Mouse (Mus musculus) cerebral cortex, adult 2 months (tissue): ENCODE data around the gene Nos1ap.

Experiments used
- WGBS: fragments of 180-500 bp; shearing (Covaris S2); methylation state at CpG from one replicate; pipeline ENCODE4 v1.1.7; 2018; 5-methylcytosine and 5-hydroxymethylcytosine counted together

Gene Nos1ap

GRCm38 (mm10) chr1:170415395-170415794 is 174.3 kb downstream of the Nos1ap start:
- 70% methylated on average over 3 of the region's 3 CpGs for WGBS

GRCm38 (mm10) chr1:170410402-170411191 is 179.1 kb downstream of the Nos1ap start:
- 54% methylated on average over 8 of the region's 8 CpGs for WGBS

GRCm38 (mm10) chr1:170409091-170409490 is 180.6 kb downstream of the Nos1ap start:
- 18% methylated on average over 4 of the region's 4 CpGs for WGBS

GRCm38 (mm10) chr1:170406921-170407320 is 182.7 kb downstream of the Nos1ap start:
- 81% methylated on average over 8 of the region's 8 CpGs for WGBS

GRCm38 (mm10) chr1:170405152-170405551 is 184.5 kb downstream of the Nos1ap start:
- 63% methylated on average over 2 of the region's 2 CpGs for WGBS

- WGBS, result 43% methylated on average over 4 of the region's 4 CpGs
Observed at GRCm38 (mm10) chr1:170402682-170403081, 187.0 kb downstream of the Nos1ap start.

GRCm38 (mm10) chr1:170398866-170399265 is 190.8 kb downstream of the Nos1ap start:
- 95% methylated on average over 4 of the region's 4 CpGs for WGBS

GRCm38 (mm10) chr1:170395101-170395500 is 194.6 kb downstream of the Nos1ap start:
- 59% methylated on average over 2 of the region's 2 CpGs for WGBS

- 48% methylated on average over 1 of the region's 1 CpGs for WGBS
Observed at GRCm38 (mm10) chr1:170394641-170395040, 195.0 kb downstream of the Nos1ap start.

GRCm38 (mm10) chr1:170392771-170393728 is 196.6 kb downstream of the Nos1ap start:
- WGBS, result 72% methylated on average over 14 of the region's 14 CpGs

GRCm38 (mm10) chr1:170387180-170387912 is 202.3 kb downstream of the Nos1ap start:
- WGBS, result 18% methylated on average over 12 of the region's 12 CpGs

GRCm38 (mm10) chr1:170385416-170385815 is 204.2 kb downstream of the Nos1ap start:
- 70% methylated on average over 10 of the region's 10 CpGs for WGBS

GRCm38 (mm10) chr1:170383530-170383929 is 206.1 kb downstream of the Nos1ap start:
- 59% methylated on average over 7 of the region's 7 CpGs for WGBS

GRCm38 (mm10) chr1:170381457-170381856 is 208.2 kb downstream of the Nos1ap start:
- 71% methylated on average over 3 of the region's 3 CpGs for WGBS

- WGBS, result 60% methylated on average over 2 of the region's 2 CpGs
Observed at GRCm38 (mm10) chr1:170380505-170380904, 209.2 kb downstream of the Nos1ap start.

- WGBS, result 79% methylated on average over 5 of the region's 5 CpGs
Observed at GRCm38 (mm10) chr1:170375721-170376120, 213.9 kb downstream of the Nos1ap start.

- 91% methylated on average over 2 of the region's 2 CpGs for WGBS
Observed at GRCm38 (mm10) chr1:170373750-170374149, 215.9 kb downstream of the Nos1ap start.

GRCm38 (mm10) chr1:170371191-170371792 is 218.4 kb downstream of the Nos1ap start:
- WGBS, result 71% methylated on average over 4 of the region's 4 CpGs

GRCm38 (mm10) chr1:170368864-170369263 is 220.8 kb downstream of the Nos1ap start:
- 46% methylated on average over 7 of the region's 7 CpGs for WGBS

GRCm38 (mm10) chr1:170366981-170367700 is 222.5 kb downstream of the Nos1ap start:
- WGBS, result 42% methylated on average over 7 of the region's 7 CpGs

GRCm38 (mm10) chr1:170363746-170364145 is 225.9 kb downstream of the Nos1ap start:
- WGBS, result 93% methylated on average over 3 of the region's 3 CpGs
